Mouse (Mus musculus) heart, postnatal 0 days (tissue): ENCODE results near the gene Acot7. TPM values are rescaled to one million over a fixed set of nuclear protein-coding genes. Genes with fewer than 3 reads are reported as not detected.
A peak's percentile ranks its signal among the peaks of the same experiment; 100 is the strongest.

Experiments
- ATAC-seq: fragments of 200-750 bp; cut with Nextera tagmentation; 2 replicates; pipeline ENCODE4 v1.8.0; 2017; ENCODE audit warnings: low read depth, moderate number of reproducible peaks, moderate library complexity; ENCODE audit not compliant: insufficient read depth
- DNase-seq: peaks from one replicate; pipeline ENCODE4 v3.0.0-alpha.2; 2016; ENCODE audit warnings: low spot score
- H3K27ac ChIP-seq: fragments of 300-500 bp; sonication (generic); 2 replicates; pipeline ENCODE4 v1.5.1; 2014; ENCODE audit warnings: low read depth, mild to moderate bottlenecking
- H3K27me3 ChIP-seq: fragments of 300-500 bp; sonication (generic); 2 replicates; pipeline ENCODE4 v1.6.1; 2014; ENCODE audit warnings: low read length, mixed read lengths; ENCODE audit not compliant: control insufficient read depth, insufficient read depth
- H3K36me3 ChIP-seq: fragments of 300-500 bp; sonication (generic); replicated peaks from 2 replicates; pipeline ENCODE4 v1.6.1; 2014; ENCODE audit warnings: low read length, mixed read lengths; ENCODE audit not compliant: control insufficient read depth, insufficient read depth
- H3K4me1 ChIP-seq: fragments of 300-500 bp; sonication (generic); 2 replicates; pipeline ENCODE4 v1.6.1; 2014; ENCODE audit warnings: antibody characterized with exemption; ENCODE audit not compliant: control insufficient read depth, insufficient read depth
- H3K4me2 ChIP-seq: fragments of 300-500 bp; sonication (generic); 2 replicates; pipeline ENCODE4 v1.6.1; 2014; ENCODE audit warnings: low read depth, mild to moderate bottlenecking, low read length, moderate library complexity
- H3K4me3 ChIP-seq: fragments of 300-500 bp; sonication (generic); 2 replicates; pipeline ENCODE4 v1.5.1; 2014; ENCODE audit warnings: low read depth, low read length
- H3K9ac ChIP-seq: fragments of 300-500 bp; sonication (generic); replicated peaks from 2 replicates; pipeline ENCODE4 v1.6.1; 2014; ENCODE audit warnings: low read depth, low read length, mixed read lengths
- H3K9me3 ChIP-seq: fragments of 300-500 bp; sonication (generic); replicated peaks from 2 replicates; pipeline ENCODE4 v1.6.1; 2016; ENCODE audit warnings: low read length; ENCODE audit not compliant: control insufficient read depth
- CTCF ChIP-seq: IDR thresholded peaks from 2 replicates; pipeline ENCODE4 v1.5.1; 2016; ENCODE audit warnings: antibody characterized with exemption, control low read depth, low read depth
- EP300 ChIP-seq: IDR thresholded peaks from 2 replicates; pipeline ENCODE4 v1.6.1; 2016; ENCODE audit warnings: antibody characterized with exemption, low read depth
- WGBS: fragments of 180-500 bp; shearing (Covaris S2); extraction: QIAGEN DNeasy Blood & Tissue Kit; methylation state at CpG from one replicate; pipeline ENCODE4 v1.1.7; 2014; 5-methylcytosine and 5-hydroxymethylcytosine counted together
- polyA plus RNA-seq: library from polyadenylated mRNA; unstranded; fragments of >200 nt; fragmentation: Nextera tagmentation; extraction: Ambion mirVana; gene quantifications from 2 replicates; pipeline ENCODE4 v1.2.1, GENCODE M21; 2015
- total RNA-seq: library from RNA; depleted of rRNA; stranded (reverse); fragments of >200 nt; gene quantifications from 2 replicates; pipeline ENCODE4 v1.2.3, GENCODE M21; 2014; ENCODE audit warnings: low replicate concordance

The Acot7 gene
- total and polyA plus RNA-seq, 2 experiments from 2014 or later = 39.5 to 68.8 TPM

GRCm38 (mm10) chr4:152243241-152243891 lies 65.4 kb downstream of the Acot7 start:
- H3K4me2 ChIP-seq = no peak overlapping the region
- H3K27ac ChIP-seq = no peak overlapping the region
- no peaks in the 10 kb centered on the region for H3K27me3 ChIP-seq
- H3K4me3 ChIP-seq = no peak overlapping the region
- H3K9me3 ChIP-seq = no peaks in the 10 kb centered on the region
- 71% methylated on average over 9 of the region's 9 CpGs for WGBS
- H3K9ac ChIP-seq = no peak overlapping the region
- peaks cover 42% of the 10 kb centered on the region for H3K4me1 ChIP-seq
- DNase-seq (no peak), ATAC-seq (no peak)
- peaks cover 11% of the 10 kb centered on the region for H3K36me3 ChIP-seq
- TF ChIP-seq EP300 (no peak), CTCF (no peak)

DNA sequence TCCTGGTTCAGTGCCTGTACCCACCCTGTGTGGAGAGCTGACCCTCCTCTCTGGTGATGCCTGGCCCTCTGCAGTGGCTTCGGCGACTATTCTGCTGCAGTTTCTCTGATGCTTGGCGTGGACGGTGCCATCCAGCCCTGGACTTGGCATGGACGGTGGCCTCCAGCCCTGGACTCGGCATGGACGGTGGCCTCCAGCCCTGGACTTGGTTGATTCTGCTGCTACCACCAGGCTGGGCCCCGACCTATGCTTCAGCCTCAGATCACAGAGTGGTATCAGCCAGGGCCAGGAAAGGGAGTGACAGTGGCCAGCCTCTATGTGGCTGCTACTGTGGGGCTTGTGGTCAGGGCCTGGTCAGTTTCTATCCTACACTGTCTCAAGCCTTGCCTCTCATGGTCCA lies 66.0 kb downstream of the Acot7 start:
- DNase-seq (no peak), ATAC-seq (no peak)
- Histone ChIP-seq H3K9ac (no peak overlapping the region), H3K4me3 (no peak overlapping the region), H3K9me3 (no peaks in the 10 kb centered on the region), H3K27ac (no peak overlapping the region), H3K36me3 (peaks cover 5% of the 10 kb centered on the region; the same call in 1 of the 2 replicates), H3K4me1 (peaks cover 42% of the 10 kb centered on the region), H3K4me2 (no peak overlapping the region), H3K27me3 (no peaks in the 10 kb centered on the region)
- no peak for TF ChIP-seq EP300
- 78% methylated on average over 8 of the region's 8 CpGs for WGBS

DNA sequence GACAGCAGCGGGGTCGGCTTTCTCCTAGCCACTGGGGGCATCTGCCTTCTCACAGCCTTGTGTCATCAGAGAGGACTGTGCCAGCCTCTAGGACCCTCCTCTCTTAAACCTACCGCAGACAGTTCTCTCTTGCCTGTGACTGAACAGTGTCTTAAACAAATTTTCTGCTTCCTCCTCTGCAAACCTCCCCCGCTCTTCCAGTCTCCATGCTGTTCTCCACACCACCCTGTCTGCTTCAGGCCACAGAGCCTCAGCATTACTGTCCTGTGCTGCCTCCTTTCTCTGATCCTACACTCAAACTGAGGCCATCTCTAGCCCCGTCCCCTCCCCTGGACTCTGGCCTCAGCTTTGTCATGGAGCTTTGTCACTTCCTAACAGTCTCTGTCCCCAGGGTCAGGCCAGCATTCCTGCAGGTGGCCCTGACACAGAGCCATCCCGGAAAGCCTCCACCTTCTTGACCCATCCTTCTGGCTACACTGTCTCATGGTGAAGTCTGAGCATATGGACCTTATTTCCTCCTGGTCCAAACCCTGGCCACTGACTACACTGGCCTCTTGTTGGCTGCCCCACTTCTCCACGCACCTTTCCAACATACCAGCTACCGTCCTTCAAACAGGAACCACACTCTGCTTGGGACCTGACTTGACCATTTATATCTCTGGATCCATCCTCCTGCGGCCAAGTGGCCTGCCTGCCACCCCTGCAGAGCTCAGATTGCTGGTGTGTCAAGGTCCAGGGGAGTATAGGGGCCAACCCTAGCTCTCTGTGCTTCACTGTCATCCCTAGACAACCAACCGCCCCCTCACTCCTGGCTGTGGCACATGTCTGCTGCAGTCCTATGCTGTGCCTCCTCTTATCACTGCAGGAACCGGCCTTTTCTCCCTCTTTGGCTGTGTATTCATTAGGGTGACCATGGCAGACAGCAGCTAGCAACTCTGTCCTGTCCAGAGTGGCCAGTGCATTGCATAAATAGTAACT lies 66.9 kb downstream of the Acot7 start:
- H3K9ac ChIP-seq = no peak overlapping the region

GRCm38 (mm10) chr4:152246011-152246410 lies 68.1 kb downstream of the Acot7 start:
- H3K9ac ChIP-seq = no peak overlapping the region
- H3K36me3 ChIP-seq = no peaks in the 10 kb centered on the region; the same call in 1 of the 2 replicates
- no peaks in the 10 kb centered on the region for H3K27me3 ChIP-seq
- no peaks in the 10 kb centered on the region for H3K9me3 ChIP-seq
- H3K27ac ChIP-seq = peak overlapping the region; percentile 66
- TF ChIP-seq CTCF = no peak
- peak; percentile 63; the same call in 1 of the 2 replicates for TF ChIP-seq EP300
- 31% methylated on average over 6 of the region's 6 CpGs for WGBS
- H3K4me2 ChIP-seq = no peak overlapping the region
- peaks cover 40% of the 10 kb centered on the region for H3K4me1 ChIP-seq
- DNase-seq = no peak
- H3K4me3 ChIP-seq = no peak overlapping the region
- ATAC-seq = peak; percentile 74

More for the DNA sequence above, 66.9 kb downstream of the Acot7 start:
- Histone ChIP-seq H3K36me3 (no peaks in the 10 kb centered on the region; the same call in 1 of the 2 replicates), H3K9me3 (no peaks in the 10 kb centered on the region), H3K4me2 (no peak overlapping the region), H3K4me1 (peaks cover 42% of the 10 kb centered on the region), H3K4me3 (no peak overlapping the region), H3K27me3 (no peaks in the 10 kb centered on the region), H3K27ac (peak overlapping the region; percentile 66)
- TF ChIP-seq EP300 = no peak
- no peak for TF ChIP-seq CTCF
- 62% methylated on average over 11 of the region's 11 CpGs for WGBS
- ATAC-seq (peak; percentile 7; the same call in 1 of the 2 replicates), DNase-seq (no peak)

DNA sequence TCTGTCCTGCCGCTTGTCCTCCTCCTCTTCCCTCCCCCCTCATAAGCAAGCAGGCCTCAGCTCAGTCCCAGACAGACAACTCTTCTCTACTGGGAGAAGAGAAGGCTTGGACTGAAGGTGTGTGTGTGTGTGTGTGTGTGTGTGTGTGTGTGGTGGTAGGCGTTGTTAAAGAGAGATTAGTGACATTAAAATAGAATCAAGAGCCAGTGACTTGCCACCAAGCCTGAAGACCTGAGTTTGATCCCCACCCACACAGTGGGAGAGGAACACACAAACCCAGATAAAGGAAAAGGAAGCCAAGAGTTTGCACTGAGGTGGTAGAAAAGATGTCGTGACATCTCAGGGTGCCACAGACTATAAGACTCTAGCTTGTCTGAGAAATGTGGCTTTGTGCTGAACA lies 69.3 kb downstream of the Acot7 start:
- no peak overlapping the region for H3K4me2 ChIP-seq
- H3K9me3 ChIP-seq = no peaks in the 10 kb centered on the region
- H3K27ac ChIP-seq = peak overlapping the region; percentile 66
- no peaks in the 10 kb centered on the region; the same call in 1 of the 2 replicates for H3K36me3 ChIP-seq
- no peak overlapping the region for H3K4me3 ChIP-seq
- H3K27me3 ChIP-seq = no peaks in the 10 kb centered on the region
- peaks cover 35% of the 10 kb centered on the region for H3K4me1 ChIP-seq
- DNase-seq = no peak
- TF ChIP-seq EP300 = no peak
- no peak for TF ChIP-seq CTCF
- no peak overlapping the region for H3K9ac ChIP-seq
- no peak for ATAC-seq
- WGBS = 36% methylated on average over 3 of the region's 3 CpGs
